Mouse (Mus musculus) gastrocnemius, adult 18-20 months (tissue): ENCODE results near the gene Vmn1r85. TPM values are rescaled to one million over a fixed set of nuclear protein-coding genes. Genes with fewer than 3 reads are reported as not detected.
A peak's percentile ranks its signal among the peaks of the same experiment; 100 is the strongest.

ENCODE experiments used
- DNase-seq: peaks from one replicate; pipeline ENCODE4 v3.0.0; 2021; ENCODE audit warnings: low spot score
- total RNA-seq, 2 experiments: library from RNA; stranded (reverse); gene quantifications; 2 replicates each; pipeline ENCODE4 v1.2.3; 2021

The Vmn1r85 gene
- total RNA-seq, 2 experiments from 2014 or later: not detected

- no peak for DNase-seq
Measured at GRCm38 (mm10) chr7:13038621-13039169, 56.3 kb downstream of the Vmn1r85 start.

DNA sequence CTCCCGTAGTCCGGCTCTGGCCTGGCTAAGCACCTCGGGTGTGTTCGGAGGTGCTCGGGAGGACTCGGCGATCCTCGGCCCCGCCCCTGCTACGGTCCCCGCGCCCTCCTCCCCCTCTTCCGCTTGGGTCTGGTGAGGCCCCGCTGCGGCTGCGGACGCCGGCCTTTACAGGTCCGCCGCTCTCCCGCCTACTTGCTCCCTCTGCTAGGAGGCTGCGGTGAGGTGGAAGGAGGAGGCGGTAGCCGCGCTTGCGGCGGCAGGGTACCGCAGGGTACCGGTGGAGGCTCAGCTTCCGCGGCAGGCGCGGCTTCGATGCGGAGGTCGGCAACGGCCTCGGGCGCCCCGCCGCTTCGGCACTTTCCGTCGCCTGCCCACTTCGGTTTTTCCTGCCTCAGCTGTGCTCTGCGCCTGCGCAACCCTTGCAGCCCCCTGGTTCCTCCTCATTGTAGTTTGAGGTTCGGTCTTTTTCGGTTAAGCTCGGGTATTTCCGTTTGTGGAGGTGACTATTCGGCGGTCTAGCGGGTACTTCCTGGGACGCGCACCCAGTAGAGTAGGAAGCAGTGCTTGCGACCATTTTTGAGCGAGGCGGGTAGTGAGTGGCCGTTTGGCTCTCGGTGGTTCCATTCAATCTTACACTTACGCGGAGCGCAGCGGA, 56.9 kb downstream of the Vmn1r85 start, which contains the start of gene Ube2m:
Ube2m (minus strand) TSS at position 375 of the 655 bp plus-strand sequence.
- DNase-seq: peak; percentile 98

- no peak for DNase-seq
Measured at GRCm38 (mm10) chr7:13037366-13037765, 57.6 kb downstream of the Vmn1r85 start.

DNA sequence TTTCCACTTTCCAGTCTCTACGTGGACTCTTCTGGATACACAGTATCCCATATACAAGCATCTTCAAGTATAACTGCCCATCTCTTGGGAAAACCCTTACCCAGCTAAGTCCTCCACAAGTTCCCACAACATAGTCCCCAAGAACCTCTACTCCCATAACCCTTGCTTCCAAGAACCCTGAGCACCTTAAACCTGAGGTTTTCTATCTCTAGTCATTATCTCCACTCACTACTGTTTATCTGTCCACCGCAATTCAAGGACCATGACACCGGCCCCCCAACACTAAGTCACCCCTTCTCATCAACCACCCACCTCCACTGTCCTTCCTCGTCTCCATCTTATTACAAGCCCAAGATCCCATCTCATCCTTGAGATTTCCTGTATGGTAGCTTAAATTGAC, 58.2 kb downstream of the Vmn1r85 start:
- no peak for DNase-seq

GRCm38 (mm10) chr7:13035211-13035855, 59.6 kb downstream of the Vmn1r85 start:
- no peak for DNase-seq

DNA sequence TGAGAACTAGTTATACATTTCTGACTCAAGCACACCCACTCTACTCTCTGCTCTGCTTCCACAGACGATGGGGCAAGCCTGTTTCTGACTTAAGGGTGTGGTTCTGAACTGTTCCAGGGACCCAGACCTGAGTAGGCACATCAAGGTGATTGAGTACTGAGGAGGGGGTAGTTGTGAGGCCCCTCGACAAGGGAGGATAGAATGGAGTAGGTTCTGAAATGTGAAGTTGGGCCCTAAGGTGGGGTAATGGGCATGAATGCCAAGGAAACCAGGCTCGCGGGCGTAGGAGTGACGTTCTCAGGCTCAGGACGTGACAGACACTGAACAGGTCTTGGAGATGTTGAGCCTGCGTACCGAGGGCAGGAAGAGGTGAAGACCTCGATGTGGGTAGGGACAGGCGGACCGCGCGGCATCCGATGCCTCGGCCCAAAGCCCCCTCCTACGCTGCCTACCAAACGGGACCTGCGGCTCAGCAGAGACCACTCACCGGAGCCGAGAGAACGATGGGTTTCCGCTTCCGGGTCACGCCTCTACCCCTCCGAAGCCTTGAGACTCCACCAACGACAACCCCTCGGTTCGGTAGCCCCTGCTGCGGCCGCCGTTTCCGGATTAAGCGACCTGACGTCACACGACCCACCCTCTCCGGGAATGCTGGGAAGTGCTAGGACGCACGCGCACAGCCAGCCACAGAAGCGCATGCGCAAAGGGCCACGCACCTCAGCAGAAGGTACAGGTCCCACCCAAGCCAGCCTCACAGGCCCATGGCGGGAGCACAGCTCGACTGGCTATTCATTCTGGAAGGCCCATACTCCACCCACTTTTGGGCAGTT, 60.6 kb downstream of the Vmn1r85 start, which contains the start of gene Chmp2a:
Chmp2a (minus strand) TSS at position 660 of the 830 bp plus-strand sequence.
- peak; percentile 96 for DNase-seq

DNA sequence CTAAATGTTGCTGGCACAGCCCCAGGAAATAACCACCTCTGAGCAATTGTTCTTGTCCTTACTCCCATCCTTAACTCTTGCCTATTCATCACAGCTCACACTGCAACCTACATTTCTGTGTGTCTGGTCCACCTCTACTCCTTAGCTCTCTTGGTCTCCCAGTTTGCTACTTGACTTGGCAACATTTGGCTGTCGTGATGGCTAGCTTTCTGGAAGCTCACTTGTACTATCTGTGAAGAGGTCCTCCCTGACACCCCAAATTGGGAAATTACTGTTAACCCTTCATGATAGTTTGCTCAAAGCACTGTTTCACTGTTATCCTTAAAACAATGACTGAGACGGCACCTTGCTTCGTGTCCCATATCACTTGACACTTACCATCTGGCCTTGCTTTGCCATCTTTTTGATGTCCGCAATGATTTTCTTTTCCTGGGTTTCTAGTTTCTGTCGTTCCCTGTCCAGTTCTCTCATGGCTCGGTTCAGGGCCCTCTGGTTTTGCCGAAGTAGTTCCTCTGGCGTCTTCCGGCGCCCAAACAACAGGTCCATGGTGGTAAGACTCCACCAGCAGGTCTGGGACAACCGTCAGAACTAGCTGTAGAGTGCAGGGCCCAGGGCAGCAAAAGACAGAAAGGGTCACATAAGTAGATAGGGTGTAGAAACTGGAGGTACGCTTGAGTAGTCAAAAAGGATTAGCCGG, 61.4 kb downstream of the Vmn1r85 start:
- no peak for DNase-seq

Other genes with a start within 250 kb of the Vmn1r85 start
- gene Zfp128, start 214.0 kb downstream of the Vmn1r85 start, total RNA-seq: 1 to 10 TPM; 1.8 to 2.2 TPM
- gene Zscan22, start 197.4 kb downstream of the Vmn1r85 start, total RNA-seq: 1 to 10 TPM; 2.8 to 3.4 TPM
- 100 to 1,000 TPM; 586 to 589 TPM for gene Rps5, start 172.9 kb downstream of the Vmn1r85 start, total RNA-seq
- under 1 TPM; 0.46 to 0.59 TPM for gene Rnf225, start 167.8 kb downstream of the Vmn1r85 start, total RNA-seq
- 1 to 10 TPM; 1.4 to 1.5 TPM for gene Zfp324, start 129.3 kb downstream of the Vmn1r85 start, total RNA-seq
- 1 to 10 TPM; 1.9 to 2.1 TPM for gene Zfp446, start 117.3 kb downstream of the Vmn1r85 start, total RNA-seq
- under 1 TPM in 1 of 2 experiments, not detected in 1; 0.28 TPM for gene Slc27a5, start 97.0 kb downstream of the Vmn1r85 start, total RNA-seq
- gene Trim28, start 96.1 kb downstream of the Vmn1r85 start, total RNA-seq: 10 to 100 TPM; 63.6 to 65.9 TPM
- 1 to 10 TPM; 3.2 to 4.0 TPM for gene Zbtb45, start 85.1 kb downstream of the Vmn1r85 start, total RNA-seq
- 100 to 1,000 TPM in 1 of 2 experiments, 10 to 100 TPM in 1; 95.4 to 103 TPM for gene Chmp2a, start 60.4 kb downstream of the Vmn1r85 start, total RNA-seq
- 100 to 1,000 TPM; 148 to 149 TPM for gene Ube2m, start 56.9 kb downstream of the Vmn1r85 start, total RNA-seq
- under 1 TPM; 0.62 to 0.71 TPM for gene Mzf1, start 40.4 kb downstream of the Vmn1r85 start, total RNA-seq
- gene Vmn1r86, start 24.7 kb upstream of the Vmn1r85 start, total RNA-seq: not detected
- gene Vmn1r87, start 45.0 kb upstream of the Vmn1r85 start, total RNA-seq: not detected
- gene Vmn1r88, start 64.4 kb upstream of the Vmn1r85 start, total RNA-seq: under 1 TPM; 0.05 to 0.09 TPM
- not detected for gene Vmn1r89, start 117.8 kb upstream of the Vmn1r85 start, total RNA-seq
- 1 to 10 TPM in 1 of 2 experiments, under 1 TPM in 1; 0.91 to 1.4 TPM for gene Lig1, start 182.1 kb upstream of the Vmn1r85 start, total RNA-seq
- gene Zswim9, start 183.5 kb upstream of the Vmn1r85 start, total RNA-seq: 10 to 100 TPM; 13.6 to 14.7 TPM
- gene Pla2g4c, start 229.5 kb upstream of the Vmn1r85 start, total RNA-seq: not detected